Mouse (Mus musculus): ENCODE measurements around the gene Vps13d.

The Vps13d gene

DNA sequence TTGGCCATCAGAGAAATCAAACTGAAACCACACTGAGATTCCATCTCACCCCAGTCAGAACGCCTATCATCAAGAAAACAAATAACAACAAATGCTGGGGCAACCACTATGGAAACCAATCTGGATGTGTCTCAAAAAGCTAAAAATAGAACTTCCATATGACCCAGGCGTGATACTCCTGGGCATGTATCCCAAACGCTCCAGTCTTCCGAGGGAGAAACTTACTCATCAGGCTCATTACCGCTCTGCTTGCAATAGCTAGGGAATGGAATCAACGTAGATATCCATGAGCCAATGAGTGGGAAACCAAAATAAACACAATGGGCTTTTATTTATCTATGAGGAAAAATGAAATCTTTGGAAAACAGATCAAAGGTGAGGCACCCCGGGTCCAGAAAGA lies 242.9 kb downstream of the Vps13d start:
- in situ Hi-C loops (cut with MboI; ENCODE audit: low sequenced_read_pairs), result no loop called here

DNA sequence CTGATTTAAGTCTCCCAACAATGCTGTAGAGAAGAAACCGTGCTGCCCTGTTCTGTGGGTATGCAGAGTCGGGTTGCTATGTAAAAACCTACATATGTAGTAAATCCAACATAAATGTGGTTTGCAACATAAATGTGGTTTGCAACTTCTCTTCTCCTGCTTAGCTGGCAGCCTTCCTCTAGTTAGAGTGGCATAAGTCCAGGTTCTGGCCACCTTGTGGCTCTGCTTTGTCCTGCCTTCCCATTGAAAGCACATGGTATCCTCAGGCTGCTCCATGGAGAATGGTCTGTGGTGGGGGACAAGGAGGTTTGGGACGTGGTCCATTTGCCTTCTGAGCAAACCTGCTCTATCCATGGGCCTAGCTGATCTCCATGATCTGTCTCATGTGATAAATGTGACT lies 243.9 kb downstream of the Vps13d start:
- in situ Hi-C loops (cut with MboI; ENCODE audit: low sequenced_read_pairs), result no loop called here

DNA sequence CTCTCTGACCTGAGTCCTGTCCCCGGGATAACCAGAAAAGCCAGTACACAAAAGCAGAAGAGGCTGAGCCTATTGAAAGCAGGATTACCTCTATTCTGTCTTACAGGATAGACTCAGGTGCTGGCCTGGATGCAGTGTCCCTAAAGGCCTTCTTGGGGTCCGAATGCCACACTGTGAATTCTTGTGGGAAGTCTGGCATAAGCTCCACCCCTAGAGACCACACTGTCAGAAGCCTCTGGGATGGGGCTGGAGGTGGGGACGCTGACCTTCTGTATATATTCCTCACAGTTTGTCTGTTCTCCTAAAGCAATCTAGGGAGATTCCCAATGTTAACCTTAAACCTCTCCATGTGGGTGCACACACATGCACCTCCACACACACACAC lies 244.5 kb downstream of the Vps13d start:
- in situ Hi-C loops (cut with MboI; ENCODE audit: low sequenced_read_pairs), result no loop called here

DNA sequence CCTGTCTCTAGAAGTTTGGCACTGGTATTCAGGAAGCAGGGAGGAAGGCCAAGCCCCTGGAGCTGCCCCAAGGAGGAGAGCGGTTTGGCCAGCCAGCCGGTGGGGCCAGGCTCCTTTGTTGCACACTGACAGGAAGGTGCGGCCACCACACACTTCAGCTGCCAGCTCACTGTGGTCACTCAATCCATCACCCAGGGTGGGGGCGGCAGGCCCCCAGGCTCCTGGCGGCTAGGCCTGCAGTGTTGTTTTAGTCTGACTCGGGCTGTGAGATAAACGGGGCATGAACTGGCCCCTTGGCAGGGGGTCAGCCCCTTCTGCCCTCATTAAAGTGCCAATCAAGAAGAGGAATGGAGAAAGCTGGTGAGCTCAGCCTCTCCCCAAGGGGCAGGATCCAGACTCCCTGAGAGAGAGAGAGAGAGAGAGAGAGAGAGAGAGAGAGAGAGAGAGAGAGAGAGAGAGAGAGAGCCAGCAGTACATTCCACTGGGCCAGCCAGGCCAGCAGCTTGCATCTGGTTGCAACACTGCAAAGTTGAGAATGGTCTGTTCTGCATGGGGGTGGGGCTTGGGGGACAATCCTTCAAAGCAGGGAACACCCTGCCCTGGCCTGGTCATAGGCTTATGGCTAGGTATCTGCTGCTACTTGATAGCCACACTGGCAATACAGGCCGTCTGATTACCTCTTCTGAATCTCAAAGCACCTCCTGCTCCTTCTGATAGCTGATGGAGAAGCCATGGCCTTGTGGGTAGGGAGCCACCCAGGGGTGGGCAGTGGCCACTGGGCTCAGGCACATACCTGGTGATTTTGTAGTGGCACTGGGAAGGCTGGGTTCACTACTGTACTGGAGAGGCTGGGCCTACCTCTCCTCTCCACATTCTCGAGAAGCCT lies 245.1 kb downstream of the Vps13d start:
- in situ Hi-C loops (cut with MboI; ENCODE audit: low sequenced_read_pairs), result no loop called here

DNA sequence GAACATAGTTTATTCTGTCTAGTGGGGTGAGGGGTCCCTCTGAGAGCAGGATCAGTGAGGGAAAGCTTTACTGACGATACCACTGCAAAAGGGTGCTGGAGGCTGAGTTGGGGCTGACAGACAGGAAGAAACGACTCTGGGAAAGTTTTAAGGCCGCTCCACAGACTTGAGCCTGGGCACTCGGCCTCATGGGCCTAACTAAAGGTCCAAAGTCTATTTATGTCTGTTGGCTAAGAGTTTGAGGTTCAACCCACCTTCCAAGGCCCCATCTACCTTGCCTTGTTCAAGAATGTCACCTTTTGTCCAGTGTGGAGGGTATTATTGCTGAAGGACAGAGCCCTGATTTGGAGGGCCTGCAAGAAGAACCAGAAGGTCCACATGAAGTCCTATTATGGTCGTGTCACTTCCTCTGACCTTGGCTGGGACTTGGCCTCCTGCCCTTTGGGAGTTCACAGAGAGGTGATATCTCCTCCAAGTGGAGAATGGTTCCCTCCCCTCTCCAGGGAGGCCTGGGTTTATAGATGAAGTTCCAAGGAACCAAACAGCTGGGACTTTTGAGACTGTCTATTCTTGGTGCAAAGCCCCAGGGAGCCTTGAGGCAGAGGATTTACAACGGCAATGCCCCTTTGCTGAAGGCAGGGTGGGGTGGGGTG lies 246.9 kb downstream of the Vps13d start:
- in situ Hi-C loops (cut with MboI; ENCODE audit: low sequenced_read_pairs), result no loop called here

DNA sequence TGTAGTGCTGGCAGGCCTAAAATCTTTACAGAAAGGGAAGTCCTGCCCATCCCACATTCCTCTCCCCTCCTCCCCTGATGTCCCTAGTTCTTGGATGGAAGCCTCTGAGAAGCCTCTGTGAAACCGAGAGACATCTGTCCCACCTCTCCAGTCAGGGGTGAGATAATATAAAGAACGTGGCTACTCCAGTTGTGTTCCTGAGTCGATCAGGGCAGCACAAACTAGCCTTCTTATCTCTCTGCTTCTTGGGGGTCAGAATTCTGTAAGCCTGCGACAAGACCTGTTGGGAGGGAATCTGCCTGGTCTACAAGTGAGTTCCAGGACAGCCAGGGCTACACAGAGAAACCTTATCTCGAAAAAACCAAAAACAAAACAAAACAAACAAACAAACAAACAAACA lies 251.5 kb downstream of the Vps13d start:
- in situ Hi-C loops (cut with MboI; ENCODE audit: low sequenced_read_pairs), result no loop called here

DNA sequence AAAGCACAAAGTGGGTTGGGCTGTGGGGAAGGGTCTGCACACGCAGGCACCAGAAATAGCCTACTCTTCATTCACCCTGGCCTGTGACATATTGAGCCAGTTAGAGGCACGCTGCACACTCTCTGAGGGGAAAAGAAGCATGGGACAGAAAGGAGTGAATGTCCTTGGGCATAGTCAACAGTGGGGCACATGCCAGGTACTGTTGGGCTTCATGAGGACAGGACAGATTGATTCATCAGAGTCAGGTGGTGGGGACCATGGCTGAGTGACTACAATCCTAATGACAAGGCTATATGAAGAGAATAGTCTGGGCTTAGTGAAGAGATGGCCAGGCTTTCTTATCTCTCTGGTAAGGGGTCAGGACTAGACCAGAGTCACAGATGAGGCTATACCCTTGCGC lies 252.4 kb downstream of the Vps13d start:
- in situ Hi-C loops (cut with MboI; ENCODE audit: low sequenced_read_pairs), result no loop called here

DNA sequence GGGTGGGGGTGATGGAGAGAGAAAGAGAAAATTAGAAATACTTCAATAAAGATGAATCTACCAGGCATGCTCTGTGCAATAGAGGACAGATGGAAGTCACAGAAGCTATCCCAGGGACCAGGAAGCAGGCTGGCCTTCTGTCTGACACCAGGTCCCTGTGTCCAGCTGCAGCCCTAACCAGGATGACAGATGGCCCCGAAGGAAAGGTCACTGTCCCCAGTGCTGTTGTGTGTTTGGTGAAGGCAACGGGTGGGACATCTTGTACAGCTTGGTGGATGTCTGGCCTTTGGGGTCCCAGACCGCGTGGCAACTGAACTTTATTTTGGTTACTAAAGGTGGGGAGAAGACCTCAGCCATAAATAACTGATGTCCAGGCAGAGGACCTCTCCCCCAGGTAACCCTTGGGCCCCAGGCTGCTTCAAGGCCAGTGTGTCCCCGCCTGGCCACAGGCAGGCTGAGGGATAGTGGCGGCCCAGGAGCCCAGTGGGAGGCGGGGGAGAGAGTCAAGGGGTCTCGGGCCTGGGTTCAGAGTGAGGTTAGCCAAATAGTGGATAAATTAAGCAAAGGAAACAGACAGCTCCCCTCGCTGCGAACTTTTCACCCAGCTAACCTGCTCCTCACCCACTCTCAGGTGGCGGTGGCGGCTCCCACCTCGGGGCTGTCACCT lies 253.9 kb downstream of the Vps13d start:
- in situ Hi-C loops (cut with MboI; ENCODE audit: low sequenced_read_pairs), result no loop called here

DNA sequence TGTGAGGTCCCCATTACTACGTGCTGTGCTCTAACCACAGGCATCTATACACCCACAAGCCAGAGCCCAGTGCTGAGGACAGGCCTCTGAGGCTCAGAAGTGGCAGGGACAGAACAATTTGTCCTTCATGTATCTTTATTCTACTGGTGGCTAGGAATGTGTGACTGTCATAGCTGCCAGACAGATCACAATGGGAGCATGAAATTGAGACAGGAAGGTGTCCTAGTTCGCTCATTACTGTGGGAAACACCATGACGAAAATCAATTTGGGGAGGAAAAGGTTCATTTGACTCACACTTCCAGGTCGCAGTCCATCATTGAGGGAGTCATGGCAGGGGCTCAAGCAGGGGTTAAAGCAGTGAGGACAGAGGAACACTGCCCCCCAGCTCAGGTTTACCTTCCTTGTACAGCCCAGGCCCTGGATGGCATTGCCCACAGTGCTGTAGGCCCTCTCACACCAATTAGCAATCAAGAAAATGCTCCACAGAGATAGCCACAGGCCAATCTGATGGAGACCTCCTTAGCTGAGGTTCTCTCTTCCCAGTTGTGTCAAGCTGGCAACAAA lies 254.9 kb downstream of the Vps13d start:
- in situ Hi-C loops (cut with MboI; ENCODE audit: low sequenced_read_pairs), result no loop called here

DNA sequence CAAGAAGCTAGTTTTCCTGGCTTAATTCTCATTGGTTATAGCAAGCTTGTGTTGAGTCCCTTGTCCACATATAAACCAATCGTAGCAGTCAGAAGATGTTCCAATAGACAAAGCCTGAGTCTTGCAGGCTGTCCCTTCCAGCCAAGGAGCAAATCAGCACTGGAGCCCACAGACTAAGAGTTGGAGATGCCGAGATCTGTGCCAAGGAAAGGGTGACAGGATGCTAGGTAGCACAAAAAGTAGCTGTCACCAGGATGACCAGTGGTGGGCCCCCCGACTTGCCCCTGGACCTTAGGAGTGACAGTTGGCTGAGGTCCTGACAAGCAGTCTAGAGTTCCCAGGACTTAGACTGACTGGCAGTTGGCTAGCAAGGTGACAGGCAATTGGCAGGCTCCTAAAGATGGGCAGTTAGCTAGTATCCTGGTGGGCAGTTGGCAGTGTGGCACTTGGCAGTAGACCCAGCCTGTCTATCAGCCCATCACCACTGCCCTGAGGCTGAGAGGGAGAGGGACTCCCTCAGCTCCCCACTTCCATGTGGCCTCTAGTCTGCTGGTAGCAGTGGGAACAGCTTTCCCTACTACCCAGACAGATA lies 258.1 kb downstream of the Vps13d start:
- in situ Hi-C loops (cut with MboI; ENCODE audit: low sequenced_read_pairs), result no loop called here

DNA sequence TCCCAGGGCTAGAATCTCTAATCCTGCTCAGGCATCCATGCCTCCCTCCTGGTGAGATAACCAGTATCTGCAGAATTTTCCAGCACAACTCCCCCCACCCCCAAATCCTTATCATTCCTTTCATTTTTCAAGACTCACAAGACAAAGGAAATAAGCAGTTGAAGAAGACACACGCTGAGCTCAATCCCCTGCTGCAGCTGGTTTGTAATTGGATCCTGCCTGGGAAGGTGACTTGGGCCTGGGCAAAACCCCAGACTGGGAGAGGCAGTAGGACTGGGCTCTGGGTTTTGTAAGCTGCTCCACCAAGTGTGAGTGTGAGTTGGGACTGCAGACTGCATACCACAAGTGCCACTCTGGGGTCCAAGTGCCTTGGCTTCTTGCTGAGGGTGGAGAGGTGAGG lies 260.3 kb downstream of the Vps13d start:
- in situ Hi-C loops (cut with MboI; ENCODE audit: low sequenced_read_pairs), result no loop called here

DNA sequence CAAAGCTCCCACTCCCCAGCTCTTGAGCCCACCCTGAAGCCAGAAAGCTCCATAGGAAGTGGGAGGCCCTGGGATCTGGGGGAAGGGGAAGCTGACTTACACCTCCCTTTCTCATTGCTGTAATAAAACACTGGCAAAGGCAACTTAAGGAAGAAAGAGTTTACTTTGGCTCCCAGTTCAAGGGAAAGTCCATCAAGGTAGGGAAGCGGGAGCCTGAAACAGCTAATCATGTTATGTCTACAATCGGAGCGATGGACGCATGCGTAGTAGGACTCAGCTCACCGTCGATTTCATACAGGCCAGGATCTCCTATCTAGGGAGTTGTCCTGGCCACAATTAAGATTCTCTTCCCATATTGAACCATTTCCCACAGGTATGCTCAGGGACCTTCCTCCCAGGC lies 263.6 kb downstream of the Vps13d start:
- in situ Hi-C loops (cut with MboI; ENCODE audit: low sequenced_read_pairs), result no loop called here

DNA sequence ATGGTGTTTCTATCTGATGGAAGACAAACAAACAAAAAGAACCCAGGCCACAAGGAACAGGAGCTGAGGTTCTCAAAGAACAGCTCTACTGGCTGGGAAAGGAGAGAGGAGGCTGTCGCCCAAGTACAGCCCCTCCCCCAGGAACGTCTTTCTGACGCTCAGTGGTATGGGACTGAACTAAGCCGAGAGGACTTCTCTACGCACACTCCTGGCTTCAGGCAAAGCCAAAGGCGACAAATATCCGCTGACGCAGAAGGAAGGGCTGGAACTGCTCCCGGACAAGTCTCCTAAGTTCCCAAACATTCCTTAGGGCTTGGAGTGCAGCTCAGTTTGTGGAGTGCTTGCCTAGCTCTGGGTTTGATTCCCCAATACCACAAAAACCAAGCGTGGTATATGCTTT lies 264.4 kb downstream of the Vps13d start:
- in situ Hi-C loops (cut with MboI; ENCODE audit: low sequenced_read_pairs), result no loop called here

DNA sequence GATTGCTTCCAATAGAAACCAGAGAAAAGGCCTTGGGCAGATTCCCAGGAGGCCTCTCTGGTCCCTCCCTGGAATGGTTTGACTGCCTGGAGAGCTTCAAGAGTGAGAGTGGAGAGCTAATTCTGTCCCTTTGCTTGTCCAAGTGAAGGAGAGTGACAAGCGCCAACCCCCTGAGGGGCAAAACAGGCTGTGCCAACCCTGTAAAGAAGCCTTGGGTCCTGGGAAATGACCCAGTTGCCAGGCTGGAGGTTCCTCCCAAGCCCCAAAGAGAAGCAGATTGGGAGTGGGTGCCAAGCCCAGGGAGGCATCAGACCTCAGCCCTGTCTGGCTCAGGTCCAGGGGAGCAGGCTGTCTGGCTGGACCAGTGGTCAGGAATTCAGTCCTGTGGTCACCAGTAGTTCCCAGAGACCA lies 265.0 kb downstream of the Vps13d start:
- in situ Hi-C loops (cut with MboI; ENCODE audit: low sequenced_read_pairs), result no loop called here

DNA sequence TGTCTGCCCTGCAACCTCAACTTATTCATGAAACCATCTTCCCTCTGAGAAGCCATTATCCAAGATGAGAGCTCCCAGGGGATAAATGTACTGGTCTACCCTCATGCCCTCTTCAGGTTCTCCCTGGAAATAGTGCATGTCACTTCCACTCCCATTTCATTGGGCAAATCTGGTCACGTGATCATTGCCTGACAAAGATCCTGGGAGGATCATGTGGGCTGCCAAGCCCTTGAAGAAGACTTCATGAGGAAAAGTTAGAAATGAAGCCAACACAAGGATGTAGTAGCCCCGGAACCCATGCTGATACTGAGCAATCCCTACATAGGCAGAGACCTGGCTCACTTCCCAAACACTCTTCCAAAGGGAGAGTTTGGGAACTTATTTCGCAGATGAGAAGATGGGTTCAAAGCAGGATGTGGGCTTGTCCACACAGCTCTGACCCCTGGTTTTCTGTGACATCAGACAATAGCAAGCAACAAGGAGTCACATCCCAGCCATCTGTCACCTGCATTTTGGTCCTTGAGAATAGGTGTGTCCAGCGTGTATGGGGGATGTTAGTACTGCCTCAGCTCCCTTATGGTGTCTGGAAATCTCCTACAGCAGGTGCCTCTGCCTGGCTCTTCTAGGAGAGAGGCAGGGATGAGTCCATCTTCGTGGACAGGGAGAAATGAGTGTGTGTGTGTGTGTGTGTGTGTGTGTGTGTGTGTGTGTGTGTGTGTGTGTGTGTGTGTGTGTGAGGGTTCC lies 265.9 kb downstream of the Vps13d start:
- in situ Hi-C loops (cut with MboI; ENCODE audit: low sequenced_read_pairs), result no loop called here

All from CH12F3 (cell line).